Mouse (Mus musculus) cerebellum, adult (tissue): ENCODE data around the gene Cenpf.

Source experiments
- ATAC-seq: cut with Nextera tagmentation; 2 replicates; pipeline ENCODE4 v1.9.2; 2017; ENCODE audit warnings: mild to moderate bottlenecking, moderate library complexity, mixed read lengths; ENCODE audit not compliant: insufficient number of reproducible peaks, low FRiP score, low TSS enrichment

The Cenpf gene

GRCm38 (mm10) chr1:189687654-189688387 is at the start of gene Cenpf:
Gene Cenpf (minus strand): TSS chr1:189688086.
- peak; percentile 100 for ATAC-seq

DNA sequence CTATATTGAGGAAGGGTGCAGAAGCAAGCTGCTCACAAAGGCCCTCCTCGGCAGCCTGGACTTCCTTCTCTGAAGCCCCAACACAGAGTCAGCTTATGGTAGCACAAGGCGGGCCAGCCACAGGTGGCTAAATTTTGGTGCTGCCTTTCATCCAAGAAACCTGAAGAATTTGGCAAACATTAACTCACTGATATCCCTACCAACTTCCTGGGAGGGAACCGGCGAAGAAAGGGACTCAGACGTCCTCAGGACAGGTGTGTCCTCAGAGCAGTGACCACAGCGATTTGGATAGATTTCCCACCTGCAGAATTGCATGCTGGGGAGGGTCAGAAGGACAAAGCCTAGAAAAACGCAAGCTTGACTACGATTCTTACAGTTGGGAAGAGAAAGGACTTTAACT is 44.3 kb upstream of the Cenpf start:
- no peak for ATAC-seq

DNA sequence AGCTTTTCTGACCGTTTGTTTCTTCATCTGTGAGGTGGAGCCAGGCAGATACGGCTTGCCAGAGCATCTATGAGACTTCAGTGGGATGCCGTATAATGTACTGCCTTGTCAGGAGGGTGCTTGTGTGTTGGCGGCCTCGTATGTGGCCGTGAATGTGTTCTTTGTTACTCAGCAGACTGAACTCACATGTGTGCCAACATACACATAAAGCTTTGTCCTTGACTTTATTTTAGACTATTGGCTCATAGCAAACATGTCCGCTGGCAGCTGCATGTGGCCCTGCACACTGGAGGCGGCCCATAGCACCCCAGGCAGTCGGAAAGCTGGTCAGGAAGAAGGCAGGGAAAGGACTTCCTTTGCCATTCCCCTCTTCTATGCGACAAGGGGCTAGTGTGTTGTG is 43.8 kb upstream of the Cenpf start:
- ATAC-seq: no peak

- ATAC-seq: no peak
These were observed 41.4 kb upstream of the Cenpf start for GRCm38 (mm10) chr1:189729141-189729815.

GRCm38 (mm10) chr1:189728784-189729115 is 40.9 kb upstream of the Cenpf start:
- ATAC-seq: no peak

GRCm38 (mm10) chr1:189727884-189728783 is 40.2 kb upstream of the Cenpf start, which contains the start of gene Ptpn14:
Gene Ptpn14 (plus strand): TSS chr1:189728268.
- no peak for ATAC-seq

GRCm38 (mm10) chr1:189727346-189727883 is 39.5 kb upstream of the Cenpf start:
- ATAC-seq: no peak

DNA sequence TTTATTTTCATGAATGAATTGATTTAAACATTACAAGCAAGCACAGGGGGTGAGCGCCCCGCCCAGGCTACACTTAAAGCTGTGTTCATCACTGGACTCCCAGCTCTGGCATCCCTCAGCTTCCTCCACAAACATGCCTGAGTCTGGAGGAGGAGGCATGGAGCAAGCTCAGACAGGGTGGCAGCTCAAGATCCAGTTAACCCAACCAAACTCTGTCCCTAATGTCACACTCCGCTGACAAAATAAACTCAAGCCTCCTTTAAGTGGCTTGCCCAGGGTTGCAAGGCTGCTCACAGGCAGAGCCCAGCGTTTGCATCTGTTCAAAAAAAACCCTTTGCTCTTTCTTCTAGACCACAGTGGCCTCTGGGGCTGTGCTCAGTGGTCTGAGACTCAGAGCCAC is 38.2 kb upstream of the Cenpf start:
- no peak for ATAC-seq

- no peak for ATAC-seq
These were observed 30.7 kb upstream of the Cenpf start for GRCm38 (mm10) chr1:189718600-189718999.

DNA sequence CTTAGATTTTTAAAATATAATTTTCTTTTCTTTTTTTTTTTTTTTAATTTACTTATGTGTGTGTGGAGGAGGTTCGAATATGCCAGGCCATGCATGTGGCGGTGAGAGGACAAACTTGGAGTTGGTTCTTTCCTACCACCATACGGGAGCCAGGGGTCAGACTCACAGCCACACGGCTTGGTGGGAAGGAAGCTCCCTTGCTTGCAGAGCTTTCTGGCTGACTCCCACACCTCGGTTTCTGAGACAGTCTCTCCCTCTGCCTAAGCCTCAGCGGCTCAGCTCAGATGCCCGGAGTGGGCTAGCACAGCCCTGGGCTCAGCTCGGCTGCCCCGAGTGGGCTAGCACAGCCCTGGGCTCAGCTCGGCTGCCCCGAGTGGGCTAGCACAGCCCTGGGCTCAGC is 29.7 kb upstream of the Cenpf start:
- ATAC-seq: no peak

- ATAC-seq: no peak
These were observed 28.3 kb upstream of the Cenpf start for GRCm38 (mm10) chr1:189715915-189716797.

- ATAC-seq: no peak
These were observed 21.1 kb upstream of the Cenpf start for GRCm38 (mm10) chr1:189709001-189709400.

DNA sequence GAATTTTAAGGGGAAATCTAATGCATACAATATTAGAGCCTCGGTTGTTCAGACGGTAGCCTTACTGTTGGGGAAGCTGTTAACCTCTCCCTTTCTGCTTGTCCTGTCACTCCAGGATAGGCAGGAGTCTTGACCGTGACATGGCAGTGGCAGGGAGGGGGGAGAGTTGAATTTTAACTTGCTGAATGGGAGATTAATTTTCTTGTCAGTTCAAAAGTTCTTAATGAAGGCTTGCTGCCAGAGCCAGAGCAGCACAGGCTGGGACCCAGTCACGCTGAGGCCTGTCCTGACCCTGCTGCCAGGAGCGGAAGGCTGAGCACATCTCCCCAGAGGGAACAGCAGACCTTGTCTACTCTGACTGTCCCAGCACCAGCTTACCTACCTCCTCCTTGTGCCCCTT is 19.5 kb upstream of the Cenpf start:
- no peak for ATAC-seq

DNA sequence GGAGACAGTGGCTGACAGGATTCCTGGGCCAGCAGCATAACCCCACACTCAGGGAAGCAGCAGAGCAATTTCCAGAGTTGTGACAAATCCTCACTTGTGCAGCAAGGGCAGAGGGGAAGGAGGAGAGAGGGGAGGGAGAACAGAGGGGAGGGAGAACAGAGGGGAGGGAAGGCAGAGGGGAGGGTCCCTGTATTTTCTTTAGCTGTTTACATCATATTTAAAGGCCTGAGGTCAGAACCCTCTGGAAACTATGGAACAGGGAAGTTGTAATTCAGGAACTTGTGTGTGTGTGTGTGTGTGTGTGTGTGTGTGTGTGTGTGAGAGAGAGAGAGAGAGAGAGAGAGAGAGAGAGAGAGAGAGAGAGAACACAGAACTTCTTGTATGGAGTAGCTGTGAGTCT is 19.1 kb upstream of the Cenpf start:
- no peak for ATAC-seq

GRCm38 (mm10) chr1:189706040-189706645 is 18.3 kb upstream of the Cenpf start:
- no peak for ATAC-seq

DNA sequence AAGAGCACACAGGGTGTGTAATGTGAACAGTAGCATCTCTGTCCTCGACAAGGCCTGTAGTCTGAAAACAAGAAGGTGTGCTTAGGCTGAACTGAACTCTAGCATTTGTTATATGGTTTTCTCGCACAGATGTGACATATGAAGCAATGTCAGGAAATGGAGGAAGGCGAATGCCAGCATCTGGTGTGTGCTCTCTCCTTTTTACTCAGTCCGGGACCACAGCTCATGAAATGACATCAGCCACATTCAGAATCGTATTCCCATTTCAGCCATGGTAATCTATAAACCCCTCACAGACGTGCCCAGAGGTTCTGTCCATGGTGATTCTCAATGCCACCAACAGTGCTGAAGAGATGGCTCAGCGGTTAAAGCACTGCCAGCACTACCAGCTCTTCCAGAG is 15.7 kb upstream of the Cenpf start:
- no peak for ATAC-seq

DNA sequence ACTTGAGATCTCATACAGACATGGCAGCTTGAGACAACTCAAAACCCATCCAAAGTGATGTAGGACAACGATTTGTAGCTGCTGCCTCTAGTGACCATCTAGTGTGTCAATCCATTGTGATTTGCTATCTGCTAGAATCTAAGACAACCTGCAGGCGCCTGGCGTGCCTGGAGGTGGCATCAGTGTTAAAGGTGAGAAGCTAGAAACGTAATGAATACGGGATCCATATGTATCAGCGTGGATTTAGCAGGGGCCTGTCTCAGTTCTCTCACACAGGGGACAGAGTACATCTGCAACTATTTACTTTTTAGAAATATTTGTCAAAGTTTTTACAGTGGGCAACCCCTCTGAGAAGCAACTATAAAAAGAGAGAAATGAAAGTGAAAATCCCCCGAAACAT is 15.3 kb upstream of the Cenpf start:
- ATAC-seq: no peak

DNA sequence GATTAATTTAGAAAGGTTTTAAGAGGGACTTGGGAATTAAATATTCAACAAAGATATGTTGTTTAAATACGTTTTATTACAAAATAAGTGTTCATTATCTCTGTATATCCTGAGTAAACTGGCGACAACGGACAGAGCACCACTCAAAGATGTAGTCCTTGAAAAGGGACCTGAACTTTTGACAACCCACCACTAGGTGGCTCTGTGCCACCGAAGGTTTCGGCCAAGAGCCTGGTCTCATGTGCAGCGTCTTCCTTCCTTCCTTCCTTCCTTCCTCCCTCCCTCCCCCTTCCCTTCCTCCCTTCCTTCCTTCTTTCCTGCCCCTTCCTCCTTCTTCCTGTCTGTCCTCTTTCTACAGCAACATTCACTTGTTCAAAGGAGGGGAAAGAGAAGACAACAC is 13.1 kb upstream of the Cenpf start:
- ATAC-seq: peak; percentile 60; the same call in 1 of the 2 replicates

- ATAC-seq: no peak
These were observed 12.3 kb upstream of the Cenpf start for GRCm38 (mm10) chr1:189700186-189700585.
